ENCODE assay signal across 11 mouse cellular contexts in genomic region chr14:62607791-62608196, GRCm38 (mm10). TPM values are rescaled to one million over a fixed set of nuclear protein-coding genes. Genes with fewer than 3 reads are reported as not detected.
DNase-seq lines count a peak whose midpoint lies in the region; ATAC-seq lines count a peak whose summit lies in the region.
"Had no signal": no experiment of that assay in that cellular context is flagged by ENCODE, and none has a peak within 500 bp of the region (broad histone marks: within the 10 kb centered on the region; RNA-seq: fewer than 3 reads in every experiment).

No protein-coding gene starts in this region.

- H3K4me2 ChIP-seq in hindbrain, embryonic 14.5 days (replicated peaks): no peak overlapping the region
- H3K4me2 ChIP-seq in hindbrain, embryonic 11.5 days (replicated peaks; ENCODE audit: low read depth, low read length): no peak overlapping the region
- H3K4me2 ChIP-seq in neural tube, embryonic 14.5 days (ENCODE audit: low read depth, low read length): no peak overlapping the region
- H3K4me2 ChIP-seq in intestine, embryonic 15.5 days (replicated peaks): no peak overlapping the region
- H3K4me2 ChIP-seq: liver, embryonic 13.5 days had no signal

- 55% methylated on average over 8 of the region's 8 CpGs for WGBS in hindbrain, embryonic 14.5 days
- WGBS in hindbrain, embryonic 11.5 days: 82% methylated on average over 8 of the region's 8 CpGs
- WGBS in neural tube, embryonic 14.5 days: 58% methylated on average over 8 of the region's 8 CpGs
- WGBS in intestine, embryonic 15.5 days: 76% methylated on average over 8 of the region's 8 CpGs

- peak; percentile 69; the same call in 1 of the 2 replicates for ATAC-seq in hindbrain, embryonic 14.5 days (ENCODE audit: low FRiP score)
- no peak for ATAC-seq in hindbrain, embryonic 11.5 days (ENCODE audit: low FRiP score)
- ATAC-seq in neural tube, embryonic 14.5 days (ENCODE audit: low read depth): peak; percentile 81; the same call in 1 of the 2 replicates
- no peak for ATAC-seq in inflammation-experienced regulatory T-cells, adult 6 months
- ATAC-seq in intestine, embryonic 15.5 days: no peak

- H3K9me3 ChIP-seq in hindbrain, embryonic 14.5 days (ENCODE audit: control insufficient read depth, low read length): no peaks in the 10 kb centered on the region
- no peaks in the 10 kb centered on the region for H3K9me3 ChIP-seq in hindbrain, embryonic 11.5 days (ENCODE audit: control insufficient read depth, low read length)
- no peaks in the 10 kb centered on the region for H3K9me3 ChIP-seq in neural tube, embryonic 14.5 days (ENCODE audit: control insufficient read depth, low read length)
- no peaks in the 10 kb centered on the region for H3K9me3 ChIP-seq in intestine, embryonic 15.5 days
- H3K9me3 ChIP-seq: G1E; liver, embryonic 13.5 days had no signal

- no peaks in the 10 kb centered on the region for H3K4me1 ChIP-seq in hindbrain, embryonic 14.5 days (replicated peaks; ENCODE audit: control insufficient read depth, insufficient read depth, low read length)
- no peaks in the 10 kb centered on the region for H3K4me1 ChIP-seq in hindbrain, embryonic 11.5 days (replicated peaks; ENCODE audit: control insufficient read depth, insufficient read depth, low read length)
- no peaks in the 10 kb centered on the region for H3K4me1 ChIP-seq in neural tube, embryonic 14.5 days (ENCODE audit: control insufficient read depth, insufficient read depth, low read length)
- H3K4me1 ChIP-seq in intestine, embryonic 15.5 days (replicated peaks): no peaks in the 10 kb centered on the region
- H3K4me1 ChIP-seq: liver, embryonic 13.5 days had no signal

- no peak overlapping the region for H3K4me3 ChIP-seq in hindbrain, embryonic 14.5 days (replicated peaks; ENCODE audit: low read length)
- H3K4me3 ChIP-seq in hindbrain, embryonic 11.5 days (ENCODE audit: low read depth, low read length): no peak overlapping the region
- H3K4me3 ChIP-seq in neural tube, embryonic 14.5 days (ENCODE audit: low read depth, low read length): no peak overlapping the region
- no peak overlapping the region for H3K4me3 ChIP-seq in intestine, embryonic 15.5 days (replicated peaks)
- H3K4me3 ChIP-seq: liver, embryonic 13.5 days had no signal

- H3K9ac ChIP-seq in hindbrain, embryonic 14.5 days: no peak overlapping the region
- no peak overlapping the region for H3K9ac ChIP-seq in hindbrain, embryonic 11.5 days (ENCODE audit: low read depth, low read length)
- H3K9ac ChIP-seq in neural tube, embryonic 14.5 days (replicated peaks; ENCODE audit: low read depth, low read length): no peak overlapping the region
- no peak overlapping the region for H3K9ac ChIP-seq in intestine, embryonic 15.5 days
- H3K9ac ChIP-seq: liver, embryonic 13.5 days had no signal

- no peaks in the 10 kb centered on the region for H3K27me3 ChIP-seq in hindbrain, embryonic 14.5 days (ENCODE audit: control insufficient read depth, insufficient read depth, low read length)
- H3K27me3 ChIP-seq in hindbrain, embryonic 11.5 days (ENCODE audit: control insufficient read depth, insufficient read depth, low read length): no peaks in the 10 kb centered on the region
- H3K27me3 ChIP-seq in neural tube, embryonic 14.5 days (ENCODE audit: control insufficient read depth, insufficient read depth, low read length): no peaks in the 10 kb centered on the region
- H3K27me3 ChIP-seq in intestine, embryonic 15.5 days (replicated peaks): no peaks in the 10 kb centered on the region
- H3K27me3 ChIP-seq: liver, embryonic 13.5 days had no signal

- peaks cover 23% of the 10 kb centered on the region for H3K36me3 ChIP-seq in hindbrain, embryonic 14.5 days (replicated peaks; ENCODE audit: control insufficient read depth, insufficient read depth)
- no peaks in the 10 kb centered on the region for H3K36me3 ChIP-seq in hindbrain, embryonic 11.5 days (ENCODE audit: control insufficient read depth, insufficient read depth, low read length)
- H3K36me3 ChIP-seq in neural tube, embryonic 14.5 days (ENCODE audit: control insufficient read depth, insufficient read depth, low read length): no peaks in the 10 kb centered on the region
- no peaks in the 10 kb centered on the region for H3K36me3 ChIP-seq in intestine, embryonic 15.5 days
- H3K36me3 ChIP-seq: G1E; liver, embryonic 13.5 days had no signal

- H3K27ac ChIP-seq in hindbrain, embryonic 14.5 days: no peak overlapping the region
- no peak overlapping the region for H3K27ac ChIP-seq in hindbrain, embryonic 11.5 days (ENCODE audit: low read depth, low read length)
- no peak overlapping the region for H3K27ac ChIP-seq in neural tube, embryonic 14.5 days (ENCODE audit: low read depth, low read length)
- H3K27ac ChIP-seq in intestine, embryonic 15.5 days: no peak overlapping the region
- H3K27ac ChIP-seq: liver, embryonic 13.5 days had no signal

- peak; percentile 69 for DNase-seq in hindbrain, embryonic 14.5 days (ENCODE audit: low spot score)
- DNase-seq in hindbrain, embryonic 11.5 days (ENCODE audit: low spot score): no peak
- DNase-seq in ovary, postnatal 36 days (ENCODE audit: low spot score): peak; percentile 19
- no peak for DNase-seq in ovary, adult 18-20 months (ENCODE audit: low spot score)
- DNase-seq in cerebellum, adult 9-11 months: peak; percentile 33
- DNase-seq: liver, embryonic 13.5 days had no signal

RNA-seq across cellular contexts. Expression of gene Gm4131, which starts 41.1 kb away (rescaled TPM):
- polyA plus RNA-seq in hindbrain, embryonic 14.5 days (2014; fragmentation: Nextera tagmentation; extraction: Ambion mirVana): 0.17 and 0.30 TPM in 2 replicates
- 0.17 TPM in 1 of 2 replicates, not detected in the other for polyA plus RNA-seq in hindbrain, embryonic 11.5 days (2014; fragmentation: Nextera tagmentation; extraction: Ambion mirVana)
- polyA plus RNA-seq in neural tube, embryonic 14.5 days (2014; fragmentation: Nextera tagmentation; extraction: Ambion mirVana): 0.17 and 0.40 TPM in 2 replicates
- not detected for polyA plus RNA-seq in inflammation-experienced regulatory T-cells, adult 6 months (2017; shearing (Covaris generic))
- not detected in 2 replicates for polyA plus RNA-seq in intestine, embryonic 15.5 days (2015; fragmentation: Nextera tagmentation; extraction: Ambion mirVana)
- polyA plus RNA-seq: G1E; heart, embryonic 14.5 days; liver, embryonic 13.5 days had no signal

RNA-seq across cellular contexts. Expression of gene Fam124a, which starts 52.3 kb away (rescaled TPM):
- 29.3 and 32.7 TPM in 2 replicates for polyA plus RNA-seq in hindbrain, embryonic 14.5 days (2014; fragmentation: Nextera tagmentation; extraction: Ambion mirVana)
- 4.0 and 4.8 TPM in 2 replicates for polyA plus RNA-seq in hindbrain, embryonic 11.5 days (2014; fragmentation: Nextera tagmentation; extraction: Ambion mirVana)
- polyA plus RNA-seq in neural tube, embryonic 14.5 days (2014; fragmentation: Nextera tagmentation; extraction: Ambion mirVana): 35.4 and 52.4 TPM in 2 replicates
- not detected for polyA plus RNA-seq in inflammation-experienced regulatory T-cells, adult 6 months (2017; shearing (Covaris generic))
- polyA plus RNA-seq in intestine, embryonic 15.5 days (2015; fragmentation: Nextera tagmentation; extraction: Ambion mirVana): 4.5 and 4.6 TPM in 2 replicates
- polyA plus RNA-seq: G1E had no signal

RNA-seq across cellular contexts. Expression of gene Serpine3, which starts 55.7 kb away (rescaled TPM):
- polyA plus RNA-seq in hindbrain, embryonic 14.5 days (2014; fragmentation: Nextera tagmentation; extraction: Ambion mirVana): 0.13 TPM in 1 of 2 replicates, not detected in the other
- not detected in 2 replicates for polyA plus RNA-seq in hindbrain, embryonic 11.5 days (2014; fragmentation: Nextera tagmentation; extraction: Ambion mirVana)
- polyA plus RNA-seq in neural tube, embryonic 14.5 days (2014; fragmentation: Nextera tagmentation; extraction: Ambion mirVana): 0.26 TPM in 1 of 2 replicates, not detected in the other
- polyA plus RNA-seq in inflammation-experienced regulatory T-cells, adult 6 months (2017; shearing (Covaris generic)): not detected
- not detected in 2 replicates for polyA plus RNA-seq in intestine, embryonic 15.5 days (2015; fragmentation: Nextera tagmentation; extraction: Ambion mirVana)
- polyA plus RNA-seq: G1E; heart, embryonic 14.5 days; liver, embryonic 13.5 days had no signal

Comparison
In these comparisons a context has a peak if more than half of its experiments do, and no peak if none do; other contexts are left out.
1. ATAC-seq: peak in hindbrain, embryonic 14.5 days (single experiment) and neural tube, embryonic 14.5 days (single experiment); none in hindbrain, embryonic 11.5 days (single experiment), inflammation-experienced regulatory T-cells, adult 6 months (single experiment) and intestine, embryonic 15.5 days (single experiment).
2. DNase-seq: peak in hindbrain, embryonic 14.5 days (single experiment), ovary, postnatal 36 days (single experiment) and cerebellum, adult 9-11 months (single experiment); none in hindbrain, embryonic 11.5 days (single experiment) and ovary, adult 18-20 months (single experiment).